Mouse (Mus musculus) c-Kit-negative CD71-positive TER-119-positive erythroid progenitor cells, embryonic 14.5 days (primary cell): ENCODE measurements around the gene Rsf1.
A peak's percentile ranks its signal among the peaks of the same experiment; 100 is the strongest.

ENCODE experiments used
- DNase-seq: peaks from one replicate; pipeline ENCODE4 v3.0.0-alpha.2; 2013; ENCODE audit warnings: low read depth, low spot score

Rsf1 gene

GRCm38 (mm10) chr7:97579067-97579975, at the start of gene Rsf1, which contains the start of gene Aamdc:
Rsf1 (plus strand) TSS chr7:97579889.
Aamdc (minus strand) TSS chr7:97579497.
- DNase-seq: peak; percentile 92

DNA sequence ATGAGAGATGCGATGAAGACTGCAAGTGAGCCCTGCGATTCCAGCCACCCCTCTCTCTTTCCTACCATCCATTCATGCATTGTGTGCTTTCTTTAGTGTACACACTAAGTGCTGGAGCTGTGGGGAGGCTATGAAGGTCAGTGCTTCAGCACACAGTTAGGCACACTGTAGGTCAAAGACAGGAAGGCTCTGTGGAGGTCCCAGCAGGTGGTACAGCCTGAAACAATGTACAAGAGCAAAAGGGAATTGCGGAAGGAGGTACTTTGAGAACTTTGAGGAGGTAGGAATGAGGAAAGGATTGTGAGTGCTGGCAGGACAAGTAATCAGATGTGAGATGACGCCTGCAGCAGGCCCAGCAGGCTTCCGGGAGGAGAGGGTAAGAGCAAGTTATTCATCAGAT, 44.2 kb upstream of the Rsf1 start:
- no peak for DNase-seq

GRCm38 (mm10) chr7:97536571-97536970, 43.1 kb upstream of the Rsf1 start:
- no peak for DNase-seq

DNA sequence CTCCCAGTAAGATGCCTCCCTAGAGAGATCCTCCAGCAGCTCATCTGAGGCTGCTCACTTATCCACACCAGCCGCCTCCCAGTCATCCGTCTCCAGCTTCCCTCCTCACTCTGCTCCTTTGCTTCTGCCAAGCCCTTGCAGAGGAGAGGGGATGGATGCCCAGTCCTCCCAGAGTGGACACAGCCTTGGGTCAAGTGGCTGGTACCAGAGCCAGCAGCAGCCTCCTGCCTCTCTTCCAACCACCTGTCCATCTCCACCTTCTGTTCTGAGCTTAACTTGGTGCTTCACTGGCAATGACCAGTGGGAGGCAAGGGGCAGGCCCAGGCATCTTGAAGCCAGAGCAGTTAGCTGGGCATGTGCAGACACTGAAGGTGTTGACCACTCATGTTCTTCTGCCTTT, 33.2 kb upstream of the Rsf1 start:
- no peak for DNase-seq

GRCm38 (mm10) chr7:97549301-97549700, 30.4 kb upstream of the Rsf1 start:
- no peak for DNase-seq

DNA sequence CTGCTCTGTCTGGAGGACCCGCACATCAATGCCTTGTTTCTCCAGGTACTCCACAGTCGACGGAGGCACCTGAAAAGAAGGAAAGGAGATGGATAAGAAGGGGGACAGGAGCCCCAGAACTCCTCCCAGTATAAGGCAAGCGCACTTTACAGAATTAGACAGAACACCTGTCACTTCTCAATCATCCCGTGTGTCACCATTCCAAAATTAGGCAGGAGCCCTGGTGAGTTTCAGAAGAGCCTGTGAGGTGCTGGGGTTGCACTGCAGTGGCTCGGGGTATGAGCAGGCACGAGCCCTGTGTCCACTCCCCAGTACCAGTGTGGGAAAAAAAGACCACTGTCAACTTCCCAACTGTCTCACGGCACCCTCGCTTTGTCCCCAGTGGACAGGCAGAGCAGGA, 29.0 kb upstream of the Rsf1 start:
- DNase-seq: no peak

GRCm38 (mm10) chr7:97563576-97563975, 16.1 kb upstream of the Rsf1 start:
- no peak for DNase-seq

DNA sequence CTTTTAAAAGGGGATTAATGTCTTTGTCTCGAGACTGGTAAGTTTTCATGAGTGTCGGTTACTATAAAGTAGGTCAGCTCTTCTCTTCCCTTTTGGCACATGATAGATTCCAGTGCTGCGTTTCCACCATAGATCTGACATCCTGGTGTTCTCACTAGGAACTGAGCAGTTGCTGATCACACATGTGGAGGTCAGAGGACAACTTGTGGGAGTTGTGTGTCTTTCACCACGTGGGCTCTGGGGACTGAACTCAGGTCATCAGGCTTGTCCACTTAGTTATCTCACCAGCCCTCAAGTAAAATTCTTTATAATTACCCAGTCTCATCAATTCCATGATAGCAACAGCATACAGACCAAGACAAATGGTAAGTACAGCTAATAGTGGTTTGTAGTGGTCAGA, 10.3 kb upstream of the Rsf1 start:
- no peak for DNase-seq

DNA sequence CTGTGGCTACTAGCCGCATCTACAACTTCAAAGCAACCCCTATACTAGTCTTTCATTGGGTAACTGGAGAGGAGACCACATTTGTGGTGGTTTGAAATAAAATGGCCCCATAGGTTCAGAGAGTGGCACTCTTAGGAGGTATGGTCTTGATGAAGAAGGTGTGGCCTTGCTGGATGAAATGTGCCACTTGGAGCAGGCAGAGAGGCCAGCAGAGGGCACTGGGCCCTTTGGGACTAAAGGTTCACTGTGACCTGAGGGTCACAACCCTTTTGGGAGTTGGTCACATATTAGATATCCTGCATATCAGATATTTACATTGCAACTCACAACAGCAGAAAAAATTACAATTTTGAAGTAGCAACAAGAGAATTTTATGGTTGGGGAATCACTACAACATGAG, 9.3 kb upstream of the Rsf1 start:
- no peak for DNase-seq

DNA sequence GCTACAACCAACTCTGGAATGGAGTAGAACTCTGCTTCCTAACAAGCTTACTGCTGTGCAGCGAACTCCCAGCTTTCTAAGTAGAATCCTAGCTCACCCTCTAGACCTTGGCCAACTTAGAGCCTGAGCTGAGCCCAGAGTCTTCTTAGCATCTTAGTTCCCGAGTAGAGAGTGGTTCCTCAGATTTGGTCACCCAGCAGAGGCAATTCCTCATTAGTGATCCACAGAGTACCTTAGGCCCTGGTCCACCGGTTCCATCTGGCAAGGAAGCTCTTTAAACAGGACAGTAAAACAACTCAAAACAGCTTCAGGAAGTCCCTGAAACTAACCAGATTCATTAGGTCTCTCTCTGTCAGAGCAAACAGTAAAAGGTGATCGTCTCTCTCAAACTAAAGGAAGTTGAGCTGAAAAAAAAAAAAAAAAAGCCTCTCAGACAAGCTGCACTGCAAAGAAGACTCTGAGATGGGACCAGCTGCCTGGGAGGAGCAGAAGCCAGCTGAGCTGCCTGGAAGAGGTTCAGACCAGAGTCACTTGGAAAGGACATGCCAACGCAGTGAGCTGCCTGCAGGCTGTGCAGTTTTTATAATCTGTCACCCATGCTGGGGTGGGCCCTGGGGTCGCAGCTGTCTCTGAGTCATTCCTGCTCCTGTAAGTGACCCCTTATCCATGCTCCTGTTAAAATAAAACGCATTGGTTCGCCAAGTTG, 1.2 kb upstream of the Rsf1 start:
- peak; percentile 19 for DNase-seq

DNA sequence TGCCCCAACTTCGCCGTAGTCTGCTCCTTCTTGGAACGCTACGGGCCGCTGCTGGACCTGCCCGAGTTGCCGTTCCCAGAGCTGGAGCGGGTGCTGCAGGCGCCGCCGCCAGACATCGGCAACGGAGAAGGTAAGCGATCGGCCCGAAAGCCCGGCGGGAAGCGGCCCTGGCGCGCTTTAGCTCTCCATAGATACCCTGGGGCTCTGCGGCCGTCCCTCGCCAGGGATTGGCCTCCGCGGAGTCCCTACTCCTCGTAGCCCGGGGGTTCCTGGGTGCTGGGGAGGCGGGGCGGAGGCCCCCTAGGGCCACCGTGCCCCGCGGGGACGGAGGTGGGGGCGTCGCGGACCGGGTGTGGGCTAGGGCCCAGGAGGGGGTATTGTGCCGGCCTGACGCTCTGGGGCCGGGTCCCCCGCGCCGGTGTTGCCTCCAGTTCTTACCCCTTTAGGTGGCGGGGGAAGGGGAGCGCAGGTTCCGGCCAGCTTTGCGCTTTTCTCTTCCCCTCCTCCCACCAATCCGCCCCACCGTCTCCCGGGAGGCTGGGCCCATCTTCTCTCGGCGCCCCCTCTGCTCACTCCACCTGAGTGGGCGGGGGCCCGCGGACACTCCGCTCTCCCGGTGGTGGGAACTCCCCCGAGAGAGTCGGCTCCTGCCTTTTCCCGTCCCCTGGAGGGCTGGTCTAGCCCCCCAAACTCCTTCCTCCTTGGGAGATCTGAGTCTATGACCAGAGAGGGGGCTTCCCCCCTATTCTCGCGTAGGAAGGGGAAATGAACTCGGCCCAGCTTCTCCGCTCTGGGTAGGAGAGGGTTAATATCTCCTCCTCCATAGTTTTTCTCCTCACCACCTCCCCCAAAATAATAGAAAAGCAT, 520 bp downstream of the Rsf1 start:
- DNase-seq: peak; percentile 40

GRCm38 (mm10) chr7:97580843-97581214, 1.1 kb downstream of the Rsf1 start:
- DNase-seq: peak; percentile 51

- DNase-seq: no peak
These were observed 8.8 kb downstream of the Rsf1 start for GRCm38 (mm10) chr7:97588506-97588905.

DNA sequence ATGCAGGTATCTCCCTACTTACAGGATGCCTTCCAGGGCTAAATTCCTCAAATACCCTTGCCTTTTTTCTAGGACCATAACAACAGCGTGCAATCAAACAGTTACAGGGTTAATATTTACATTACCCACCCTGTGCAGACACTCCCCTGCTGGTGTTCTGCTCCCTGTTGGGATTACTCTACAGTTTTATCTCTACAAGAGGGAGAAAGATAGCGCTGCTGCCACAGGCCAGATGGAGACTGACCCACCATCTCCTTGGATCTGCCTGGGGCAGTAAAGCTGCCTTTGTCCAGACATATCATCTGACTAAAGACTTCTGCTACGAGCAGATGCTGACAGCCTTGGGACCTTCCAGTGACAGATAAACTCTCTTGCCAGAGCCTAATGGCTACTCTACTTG, 10.8 kb downstream of the Rsf1 start:
- DNase-seq: no peak

- no peak for DNase-seq
These were observed 11.6 kb downstream of the Rsf1 start for GRCm38 (mm10) chr7:97591336-97591735.

DNA sequence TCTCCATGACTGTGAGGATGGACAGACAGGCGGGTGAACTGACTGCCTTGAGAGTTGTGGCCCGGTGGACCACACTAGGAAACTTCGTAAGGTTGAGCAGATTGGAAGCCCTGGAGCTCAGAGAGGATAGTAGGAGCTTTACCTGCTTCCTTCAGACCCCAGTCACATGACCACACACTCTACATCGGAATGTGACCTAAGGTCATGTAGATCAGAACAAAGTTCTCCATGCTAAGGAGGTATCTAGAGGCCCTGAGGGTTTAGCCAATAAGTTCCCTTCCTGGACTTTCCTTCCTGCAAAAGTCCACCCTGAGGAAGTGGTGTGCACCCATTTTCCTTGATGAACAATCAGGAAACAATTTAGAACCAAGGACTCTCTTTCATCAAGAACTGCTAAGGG, 12.7 kb downstream of the Rsf1 start:
- no peak for DNase-seq

DNA sequence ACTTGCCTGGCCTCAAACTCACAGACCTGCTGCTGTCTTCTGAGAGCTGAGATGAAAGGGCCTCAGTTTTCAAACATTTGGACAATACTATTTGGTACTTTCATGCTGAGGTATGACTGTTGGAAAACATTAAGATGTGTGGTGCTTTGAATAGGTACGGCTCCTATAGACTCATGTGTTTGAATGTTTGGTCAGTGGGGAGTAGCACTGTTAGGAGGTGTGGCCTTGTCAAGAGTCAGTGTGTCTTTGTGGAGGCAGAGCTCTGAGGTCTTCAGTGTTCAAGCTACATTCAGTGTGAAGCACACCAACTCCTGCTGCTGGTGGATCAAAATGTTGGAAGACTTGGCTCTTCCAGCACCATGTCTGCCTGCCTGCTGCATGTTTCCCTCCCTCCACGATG, 13.8 kb downstream of the Rsf1 start:
- DNase-seq: no peak

DNA sequence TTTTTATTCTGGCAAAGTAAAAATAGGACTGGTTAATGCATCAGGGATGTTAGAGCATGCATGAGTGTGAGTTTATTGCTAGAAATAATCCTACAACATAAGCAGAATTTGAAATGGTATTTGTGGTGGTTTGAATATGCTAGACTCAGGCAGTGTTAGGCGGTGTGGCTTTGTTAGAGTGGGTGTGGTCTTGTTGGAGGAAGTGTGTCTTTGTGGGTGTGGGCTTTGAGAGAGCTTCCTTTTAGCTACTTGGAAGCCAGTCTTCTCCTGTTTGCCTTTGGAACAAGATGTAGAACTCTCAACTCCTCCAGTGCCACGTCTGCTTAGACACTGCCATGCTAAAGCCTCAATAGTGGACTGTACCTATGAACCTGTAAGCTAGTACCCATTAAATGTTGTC, 18.9 kb downstream of the Rsf1 start:
- DNase-seq: no peak

DNA sequence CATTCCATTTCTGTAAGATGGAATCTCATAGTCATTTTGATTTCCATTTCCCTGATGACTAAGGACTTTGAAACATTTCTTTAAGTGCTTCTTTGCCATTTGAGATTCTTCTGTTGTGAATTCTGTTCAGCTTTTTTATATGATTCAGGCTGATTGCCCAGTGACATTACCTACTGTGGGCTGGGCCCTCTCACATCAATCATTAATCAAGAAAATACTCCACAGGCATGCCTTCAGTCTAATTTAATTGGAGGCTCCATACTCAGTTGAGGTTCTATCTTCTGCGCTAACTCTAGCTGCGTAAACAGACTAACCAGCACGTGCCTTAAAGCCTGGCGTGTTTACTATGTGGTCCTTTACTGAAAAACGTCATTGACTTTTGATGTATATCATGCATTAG, 41.7 kb downstream of the Rsf1 start:
- no peak for DNase-seq

DNA sequence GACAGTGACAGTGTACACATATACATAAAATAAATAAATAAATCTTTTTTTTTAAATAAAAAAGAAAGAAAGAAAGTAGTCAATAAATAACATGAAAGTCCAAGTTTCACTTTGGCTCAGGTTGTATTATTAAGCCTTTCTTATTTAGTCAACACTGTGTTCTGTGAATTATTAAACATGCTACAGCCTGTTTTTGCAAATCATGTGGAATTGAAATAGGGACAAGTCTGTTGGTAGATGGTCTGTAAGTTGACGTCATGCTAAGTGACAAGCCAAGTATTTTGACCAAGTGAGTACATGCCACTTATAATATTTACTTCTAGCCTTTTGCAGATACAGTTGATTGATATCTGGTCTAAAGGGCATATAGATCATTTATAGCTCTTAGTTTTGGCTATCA, 43.0 kb downstream of the Rsf1 start:
- no peak for DNase-seq

DNA sequence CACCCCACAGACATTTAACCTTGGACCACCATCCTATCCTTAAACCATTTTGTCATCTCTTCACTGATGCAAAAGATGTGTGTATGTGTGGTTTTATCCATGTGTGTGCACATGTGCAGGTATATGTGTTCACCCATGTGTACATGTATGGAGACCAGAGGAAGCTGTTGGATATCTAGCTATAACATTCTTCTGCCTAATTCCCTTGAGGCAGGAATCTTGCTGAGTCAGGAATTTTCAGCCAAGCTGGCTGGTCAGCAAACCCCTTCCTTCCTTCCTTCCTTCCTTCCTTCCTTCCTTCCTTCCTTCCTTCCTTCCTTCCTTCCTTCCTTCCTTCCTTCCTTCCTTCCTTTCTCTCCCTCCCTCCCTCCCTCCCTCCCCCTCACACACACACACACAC, 43.7 kb downstream of the Rsf1 start:
- no peak for DNase-seq

- no peak for DNase-seq
These were observed 49.7 kb downstream of the Rsf1 start for GRCm38 (mm10) chr7:97629351-97629750.
